9 mouse cellular contexts compared by ENCODE assay signal in genomic region chr3:130923615-130923958, GRCm38 (mm10).
A peak's percentile ranks its signal among the peaks of the same experiment; 100 is the strongest.
DNase-seq lines count a peak whose midpoint lies in the region; ATAC-seq lines count a peak whose summit lies in the region.
"Had no signal": no experiment of that assay in that cellular context is flagged by ENCODE, and none has a peak within 500 bp of the region (broad histone marks: within the 10 kb centered on the region; RNA-seq: fewer than 3 reads in every experiment).

No protein-coding gene starts in this region.

- 0 out of 2 replicates have a peak, but pooled peaks cover 6% of the 10 kb centered on the region for H3K4me1 ChIP-seq in kidney, embryonic 16.5 days (ENCODE audit: insufficient read depth, low read length)
- H3K4me1 ChIP-seq in embryonic facial prominence, embryonic 15.5 days = peaks cover 22% of the 10 kb centered on the region
- no peaks in the 10 kb centered on the region; the same call in 1 of the 2 replicates for H3K4me1 ChIP-seq in intestine, embryonic 16.5 days (ENCODE audit: control insufficient read depth, insufficient read depth, low read length)

- no peaks in the 10 kb centered on the region for H3K9me3 ChIP-seq in kidney, embryonic 16.5 days (ENCODE audit: low read length)
- H3K9me3 ChIP-seq in embryonic facial prominence, embryonic 15.5 days (replicated peaks) = no peaks in the 10 kb centered on the region
- H3K9me3 ChIP-seq in intestine, embryonic 16.5 days (ENCODE audit: control insufficient read depth, low read length) = no peaks in the 10 kb centered on the region

- no peak for DNase-seq in kidney, adult 9 months
- peak; percentile 44 for DNase-seq in retina, embryonic 14.5 days (ENCODE audit: low spot score)
- DNase-seq in testis, postnatal 14 days (ENCODE audit: low spot score) = no peak
- no peak for DNase-seq in layer of hippocampus, adult 11-12 months (ENCODE audit: low spot score)
- DNase-seq in spleen, postnatal 36 days (ENCODE audit: low spot score in 2 of 2) = no peak
- DNase-seq: thymus, postnatal 25 days had no signal

- H3K27ac ChIP-seq in kidney, embryonic 16.5 days (ENCODE audit: low read length) = no peak overlapping the region
- peak overlapping the region; percentile 53; the same call in 1 of the 2 replicates for H3K27ac ChIP-seq in embryonic facial prominence, embryonic 15.5 days (replicated peaks)
- H3K27ac ChIP-seq in intestine, embryonic 16.5 days (ENCODE audit: low read length) = no peak overlapping the region

- no peaks in the 10 kb centered on the region for H3K36me3 ChIP-seq in kidney, embryonic 16.5 days (ENCODE audit: insufficient read depth, low read length)
- no peaks in the 10 kb centered on the region for H3K36me3 ChIP-seq in embryonic facial prominence, embryonic 15.5 days
- no peaks in the 10 kb centered on the region for H3K36me3 ChIP-seq in intestine, embryonic 16.5 days (ENCODE audit: control insufficient read depth, insufficient read depth, low read length)

- peaks cover 7% of the 10 kb centered on the region for H3K27me3 ChIP-seq in kidney, embryonic 16.5 days (ENCODE audit: insufficient read depth, low read length)
- no peaks in the 10 kb centered on the region for H3K27me3 ChIP-seq in embryonic facial prominence, embryonic 15.5 days
- H3K27me3 ChIP-seq in intestine, embryonic 16.5 days (replicated peaks; ENCODE audit: control insufficient read depth, insufficient read depth, low read length) = 0 out of 2 replicates have a peak, but pooled peaks cover 2% of the 10 kb centered on the region

- peak overlapping the region; percentile 50 for H3K4me2 ChIP-seq in kidney, embryonic 16.5 days (replicated peaks; ENCODE audit: low read depth, low read length)
- peak overlapping the region; percentile 47 for H3K4me2 ChIP-seq in embryonic facial prominence, embryonic 15.5 days (replicated peaks)
- peak overlapping the region; percentile 8 for H3K4me2 ChIP-seq in intestine, embryonic 16.5 days (ENCODE audit: low read depth, low read length)

- H3K9ac ChIP-seq in kidney, embryonic 16.5 days (replicated peaks; ENCODE audit: low read length) = no peak overlapping the region
- peak overlapping the region; percentile 9; the same call in 1 of the 2 replicates for H3K9ac ChIP-seq in embryonic facial prominence, embryonic 15.5 days
- no peak overlapping the region for H3K9ac ChIP-seq in intestine, embryonic 16.5 days (ENCODE audit: low read depth, low read length)

- no peak for ATAC-seq in kidney, embryonic 16.5 days (ENCODE audit: low FRiP score, low TSS enrichment)
- no peak for ATAC-seq in embryonic facial prominence, embryonic 15.5 days (ENCODE audit: insufficient number of reproducible peaks, low FRiP score, low TSS enrichment, low read depth)
- ATAC-seq in intestine, embryonic 16.5 days = no peak

- H3K4me3 ChIP-seq in kidney, embryonic 16.5 days (ENCODE audit: low read length) = peak overlapping the region; percentile 25
- peak overlapping the region; percentile 20 for H3K4me3 ChIP-seq in embryonic facial prominence, embryonic 15.5 days (replicated peaks)
- H3K4me3 ChIP-seq in intestine, embryonic 16.5 days (ENCODE audit: low read length) = no peak overlapping the region; the same call in 1 of the 2 replicates

- WGBS in kidney, embryonic 16.5 days = 31% methylated on average over 8 of the region's 8 CpGs
- WGBS in embryonic facial prominence, embryonic 15.5 days = 14% methylated on average over 8 of the region's 8 CpGs
- 36% methylated on average over 8 of the region's 8 CpGs for WGBS in intestine, embryonic 16.5 days
